Mouse (Mus musculus) midbrain, embryonic 11.5 days (tissue): ENCODE data around the gene Otc. TPM values are rescaled to one million over a fixed set of nuclear protein-coding genes. Genes with fewer than 3 reads are reported as not detected.

Experiments
- ATAC-seq: fragments of 200-750 bp; cut with Nextera tagmentation; 2 replicates; pipeline ENCODE4 v1.8.0; 2017; ENCODE audit warnings: moderate TSS enrichment, moderate library complexity; ENCODE audit not compliant: low FRiP score
- DNase-seq: peaks from one replicate; pipeline ENCODE4 v3.0.0; 2015; ENCODE audit warnings: low spot score; ENCODE audit errors: missing footprints
- H3K27ac ChIP-seq: fragments of 300-500 bp; sonication (generic); 2 replicates; pipeline ENCODE4 v1.5.1; 2014; ENCODE audit warnings: low read depth, low read length
- H3K27me3 ChIP-seq: fragments of 300-500 bp; sonication (generic); 2 replicates; pipeline ENCODE4 v1.6.1; 2014; ENCODE audit warnings: mild to moderate bottlenecking, low read length, moderate library complexity, mixed read lengths; ENCODE audit not compliant: control insufficient read depth, insufficient read depth
- H3K36me3 ChIP-seq: fragments of 300-500 bp; sonication (generic); 2 replicates; pipeline ENCODE4 v1.6.1; 2014; ENCODE audit warnings: mild to moderate bottlenecking, low read length, moderate library complexity, mixed read lengths; ENCODE audit not compliant: control insufficient read depth, insufficient read depth
- H3K4me1 ChIP-seq: fragments of 300-500 bp; sonication (generic); 2 replicates; pipeline ENCODE4 v1.6.1; 2014; ENCODE audit warnings: low read length; ENCODE audit not compliant: control insufficient read depth, insufficient read depth
- H3K4me2 ChIP-seq: fragments of 300-500 bp; sonication (generic); 2 replicates; pipeline ENCODE4 v1.6.1; 2014; ENCODE audit warnings: mild to moderate bottlenecking, moderate library complexity
- H3K4me3 ChIP-seq: fragments of 300-500 bp; sonication (generic); 2 replicates; pipeline ENCODE4 v1.5.1; 2014; ENCODE audit warnings: low read depth, low read length
- H3K9ac ChIP-seq: fragments of 300-500 bp; sonication (generic); 2 replicates; pipeline ENCODE4 v1.6.1; 2014; ENCODE audit warnings: low read length
- H3K9me3 ChIP-seq: fragments of 300-500 bp; sonication (generic); 2 replicates; pipeline ENCODE4 v1.6.1; 2016; ENCODE audit warnings: low read length; ENCODE audit not compliant: control insufficient read depth
- WGBS: fragments of 180-500 bp; shearing (Covaris S2); extraction: QIAGEN DNeasy Blood & Tissue Kit; methylation state at CpG from one replicate; pipeline ENCODE4 v1.1.7; 2014; 5-methylcytosine and 5-hydroxymethylcytosine counted together
- polyA plus RNA-seq: library from polyadenylated mRNA; unstranded; fragments of >200 nt; fragmentation: Nextera tagmentation; extraction: Ambion mirVana; gene quantifications from 2 replicates; pipeline ENCODE4 v1.2.1, GENCODE M21; 2014

The Otc gene
- polyA plus RNA-seq, 1 experiment from 2014 or later = not detected

- Histone ChIP-seq H3K36me3 (no peaks in the 10 kb centered on the region), H3K9ac (no peak overlapping the region), H3K4me1 (no peaks in the 10 kb centered on the region), H3K4me3 (no peak overlapping the region), H3K27me3 (no peaks in the 10 kb centered on the region), H3K27ac (no peak overlapping the region), H3K9me3 (no peaks in the 10 kb centered on the region), H3K4me2 (no peak overlapping the region)
- DNase-seq = no peak
- no peak for ATAC-seq
Measured at GRCm38 (mm10) chrX:10251357-10251756, 748 bp upstream of the Otc start.

DNA sequence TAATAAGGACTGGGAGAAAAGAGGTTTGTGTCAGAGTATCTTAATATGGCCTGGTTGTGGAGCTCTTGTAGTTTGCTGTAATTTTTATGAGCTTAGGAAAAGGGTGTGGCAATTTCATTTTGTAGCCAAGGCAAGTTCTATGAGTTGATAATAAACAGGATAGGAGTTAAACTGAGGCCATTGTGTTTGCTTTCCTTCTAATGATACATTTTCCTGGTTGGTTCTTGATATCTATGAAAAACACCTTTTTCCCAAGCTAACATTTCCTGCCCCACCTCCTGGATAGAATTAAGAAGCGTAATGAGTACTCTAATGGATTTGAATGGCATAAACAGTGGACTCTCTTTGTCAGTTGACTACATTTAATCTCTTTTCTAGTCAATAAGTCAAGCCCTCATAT lies 5.7 kb downstream of the Otc start:
- WGBS = 86% methylated on average over 1 of the region's 1 CpGs
- Histone ChIP-seq H3K27ac (no peak overlapping the region), H3K27me3 (no peaks in the 10 kb centered on the region), H3K9ac (no peak overlapping the region), H3K36me3 (no peaks in the 10 kb centered on the region), H3K4me1 (no peaks in the 10 kb centered on the region), H3K9me3 (no peaks in the 10 kb centered on the region), H3K4me3 (no peak overlapping the region), H3K4me2 (no peak overlapping the region)
- DNase-seq (no peak), ATAC-seq (no peak)

DNA sequence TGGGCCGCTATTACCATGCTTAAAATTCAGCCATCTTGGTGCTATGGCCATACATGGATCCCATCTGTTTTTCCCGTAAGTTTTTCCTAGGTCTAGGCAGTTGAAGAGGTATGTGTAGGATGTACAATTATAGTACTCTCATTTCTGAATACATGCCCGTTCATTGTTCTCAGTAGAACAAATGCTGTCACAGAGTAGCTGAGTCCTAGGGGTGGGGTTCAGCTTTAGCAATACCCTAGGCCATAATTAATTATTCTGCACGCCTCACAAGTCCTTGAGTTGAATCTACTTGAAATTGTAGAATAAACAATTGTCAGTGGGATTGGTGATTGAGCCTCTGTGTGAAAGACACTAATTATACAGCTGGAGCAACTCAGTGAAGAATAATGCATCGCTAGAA lies 6.2 kb downstream of the Otc start:
- WGBS = 76% methylated on average over 5 of the region's 5 CpGs
- Histone ChIP-seq H3K9me3 (no peaks in the 10 kb centered on the region), H3K4me3 (no peak overlapping the region), H3K4me2 (no peak overlapping the region), H3K36me3 (no peaks in the 10 kb centered on the region), H3K4me1 (no peaks in the 10 kb centered on the region), H3K27ac (no peak overlapping the region), H3K9ac (no peak overlapping the region), H3K27me3 (no peaks in the 10 kb centered on the region)
- DNase-seq (no peak), ATAC-seq (no peak)

GRCm38 (mm10) chrX:10268308-10268707 lies 16.2 kb downstream of the Otc start:
- Histone ChIP-seq H3K4me3 (no peak overlapping the region), H3K4me1 (no peaks in the 10 kb centered on the region), H3K9me3 (no peaks in the 10 kb centered on the region), H3K9ac (no peak overlapping the region), H3K4me2 (no peak overlapping the region), H3K27me3 (no peaks in the 10 kb centered on the region), H3K27ac (no peak overlapping the region), H3K36me3 (no peaks in the 10 kb centered on the region)
- 84% methylated on average over 3 of the region's 3 CpGs for WGBS
- DNase-seq (no peak), ATAC-seq (no peak)

DNA sequence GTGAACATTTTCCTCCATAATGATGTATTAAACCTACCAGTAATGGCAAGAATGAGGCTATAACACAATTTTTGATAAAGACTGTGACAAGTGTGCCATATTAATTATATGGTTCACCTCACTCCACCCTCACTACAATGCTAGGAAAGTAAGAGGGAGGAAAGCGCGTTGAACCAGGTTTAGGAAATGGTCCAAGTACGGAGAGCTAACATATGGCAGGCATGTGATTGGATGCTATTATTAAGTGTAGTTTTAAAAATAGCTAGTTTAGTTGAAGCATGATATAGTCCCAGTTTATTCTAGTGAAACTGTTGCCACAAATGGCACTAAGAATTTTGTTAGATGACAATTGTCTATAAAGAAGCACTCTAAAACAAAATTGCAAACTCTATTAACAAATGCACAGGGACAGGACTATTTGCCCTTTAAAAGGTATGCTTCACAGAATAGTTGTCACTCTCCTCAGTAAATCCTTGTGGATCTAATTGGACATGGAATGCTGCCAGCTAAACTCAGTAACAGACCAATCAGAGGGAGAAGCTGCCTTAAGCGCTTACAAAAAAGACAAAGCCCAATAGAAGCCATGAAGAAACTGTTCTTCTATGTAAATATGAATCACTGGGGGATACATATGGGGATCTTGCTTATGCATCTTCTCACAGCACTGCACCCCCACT lies 16.8 kb downstream of the Otc start:
- ATAC-seq (no peak), DNase-seq (no peak)
- Histone ChIP-seq H3K4me2 (no peak overlapping the region), H3K9me3 (no peaks in the 10 kb centered on the region), H3K9ac (no peak overlapping the region), H3K4me1 (no peaks in the 10 kb centered on the region), H3K36me3 (no peaks in the 10 kb centered on the region), H3K27me3 (no peaks in the 10 kb centered on the region), H3K4me3 (no peak overlapping the region), H3K27ac (no peak overlapping the region)
- WGBS = 90% methylated on average over 4 of the region's 4 CpGs

GRCm38 (mm10) chrX:10297341-10297740 lies 45.2 kb downstream of the Otc start:
- Histone ChIP-seq H3K4me3 (no peak overlapping the region), H3K4me1 (no peaks in the 10 kb centered on the region), H3K27me3 (no peaks in the 10 kb centered on the region), H3K9me3 (no peaks in the 10 kb centered on the region), H3K36me3 (no peaks in the 10 kb centered on the region), H3K4me2 (no peak overlapping the region), H3K9ac (no peak overlapping the region), H3K27ac (no peak overlapping the region)
- ATAC-seq (no peak), DNase-seq (no peak)
- 90% methylated on average over 14 of the region's 14 CpGs for WGBS

DNA sequence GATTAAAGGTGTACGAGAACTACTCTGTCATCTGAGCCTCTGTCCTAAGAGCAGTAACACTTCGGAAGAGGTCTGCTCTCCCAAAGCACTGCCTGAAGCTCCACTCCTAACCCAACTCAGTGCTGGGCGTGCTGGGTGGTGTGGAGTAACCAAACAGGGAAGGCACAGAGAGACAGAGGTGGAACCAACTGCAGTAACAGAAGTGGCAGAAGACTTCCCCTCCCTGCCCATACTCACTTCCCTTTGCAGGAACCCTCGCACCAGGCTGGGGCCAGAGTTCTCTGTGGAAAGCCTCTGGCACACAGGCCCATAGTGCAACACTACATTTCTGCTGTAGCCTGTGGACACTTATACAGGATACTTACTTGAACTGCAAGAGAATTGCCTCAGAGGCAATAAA lies 66.1 kb downstream of the Otc start:
- Histone ChIP-seq H3K27me3 (no peaks in the 10 kb centered on the region), H3K27ac (no peak overlapping the region), H3K36me3 (no peaks in the 10 kb centered on the region), H3K9me3 (no peaks in the 10 kb centered on the region), H3K9ac (no peak overlapping the region), H3K4me2 (no peak overlapping the region), H3K4me1 (no peaks in the 10 kb centered on the region), H3K4me3 (no peak overlapping the region)
- no peak for DNase-seq
- no peak for ATAC-seq
- 79% methylated on average over 4 of the region's 4 CpGs for WGBS

DNA sequence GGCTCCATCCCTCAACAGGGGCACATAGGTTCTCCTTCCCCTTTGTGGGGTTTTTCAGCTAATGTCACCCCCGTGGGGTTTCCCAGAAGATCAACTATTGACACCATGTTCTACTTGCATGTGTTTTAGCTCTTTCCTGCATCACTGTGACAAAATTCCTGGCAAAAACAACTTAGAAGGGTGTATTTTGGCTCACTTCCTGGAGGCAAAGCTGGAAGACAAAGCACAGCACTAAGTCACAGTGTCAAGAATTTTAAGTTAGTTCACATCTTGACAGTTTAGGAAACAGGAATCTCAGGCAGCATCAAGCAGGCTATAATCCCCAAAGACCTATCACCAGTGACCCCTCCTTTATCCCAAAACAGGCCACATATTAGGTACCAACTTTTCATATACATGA lies 78.1 kb downstream of the Otc start:
- H3K27ac ChIP-seq = no peak overlapping the region
- DNase-seq (no peak), ATAC-seq (no peak)
- no peaks in the 10 kb centered on the region for H3K4me1 ChIP-seq
- H3K9me3 ChIP-seq = no peaks in the 10 kb centered on the region
- H3K4me3 ChIP-seq = no peak overlapping the region
- no peak overlapping the region for H3K4me2 ChIP-seq
- H3K9ac ChIP-seq = no peak overlapping the region
- H3K36me3 ChIP-seq = no peaks in the 10 kb centered on the region
- 60% methylated on average over 1 of the region's 1 CpGs for WGBS
- H3K27me3 ChIP-seq = no peaks in the 10 kb centered on the region

DNA sequence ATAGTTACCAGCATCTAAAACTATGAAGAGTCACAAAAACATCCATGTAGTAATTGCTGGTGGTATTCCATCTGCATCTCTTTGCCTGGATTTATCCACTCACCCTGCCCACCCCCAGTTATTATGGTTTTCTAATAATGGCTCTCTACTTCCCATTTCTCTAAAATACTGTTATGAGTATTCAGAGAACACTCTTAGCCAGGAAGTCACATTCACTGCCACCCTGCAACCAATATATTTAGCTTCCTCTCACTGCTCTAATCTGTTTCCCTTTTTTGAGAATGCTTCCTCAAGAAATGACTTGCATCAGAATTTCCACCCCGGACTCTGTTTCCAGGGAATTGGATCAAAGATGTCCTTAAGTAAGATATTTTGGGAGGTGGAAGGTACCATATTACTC lies 79.6 kb downstream of the Otc start:
- H3K27ac ChIP-seq = no peak overlapping the region

More for the DNA sequence above, 79.6 kb downstream of the Otc start:
- WGBS = 96% methylated on average over 1 of the region's 1 CpGs
- ATAC-seq = no peak
- H3K4me1 ChIP-seq = no peaks in the 10 kb centered on the region
- no peaks in the 10 kb centered on the region for H3K27me3 ChIP-seq
- no peak overlapping the region for H3K4me2 ChIP-seq
- H3K9ac ChIP-seq = no peak overlapping the region
- no peak overlapping the region for H3K4me3 ChIP-seq
- no peaks in the 10 kb centered on the region for H3K36me3 ChIP-seq
- H3K9me3 ChIP-seq = no peaks in the 10 kb centered on the region
- no peak for DNase-seq
